Mouse (Mus musculus): ENCODE data around the gene Ifi27. TPM values are rescaled to one million over a fixed set of nuclear protein-coding genes. Genes with fewer than 3 reads are reported as not detected.

Gene Ifi27
- polyA plus RNA-seq, 1 experiment: 99.0 TPM

DNA sequence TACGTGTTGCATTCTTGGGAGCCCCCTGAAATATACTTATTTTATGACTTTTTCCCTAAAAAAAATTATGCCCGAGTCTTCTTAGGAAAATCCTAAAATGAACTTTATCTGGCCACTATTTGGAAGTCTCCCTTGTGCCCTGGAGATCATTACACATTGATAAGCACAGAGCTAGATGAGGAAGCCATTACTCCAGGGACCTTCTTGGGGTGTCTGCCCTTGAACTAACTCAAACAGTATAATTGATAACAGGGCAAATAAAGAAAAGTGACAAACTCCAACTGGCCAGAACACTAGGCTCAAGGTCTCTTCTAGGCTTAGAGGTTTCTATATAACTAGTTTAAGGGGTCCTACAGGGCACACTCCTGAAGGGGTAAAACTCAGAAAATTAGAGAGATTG is 53.7 kb downstream of the Ifi27 start:
- Histone ChIP-seq H3K4me1 (ENCODE audit: control insufficient read depth, insufficient read depth, low read length) (peaks cover 9% of the 10 kb centered on the region), H3K27me3 (ENCODE audit: control insufficient read depth, insufficient read depth, low read length) (no peaks in the 10 kb centered on the region), H3K4me3 (replicated peaks; ENCODE audit: insufficient read depth, low read depth, low read length) (no peak overlapping the region), H3K27ac (ENCODE audit: insufficient read depth, low read length) (no peak overlapping the region)
- TF ChIP-seq CTCF (IDR thresholded peaks at IDR 0.05; ENCODE audit: borderline replicate concordance, insufficient read depth, low read depth, low read length) (no peak), POLR2A (IDR thresholded peaks at IDR 0.05; ENCODE audit: borderline replicate concordance, insufficient read depth, low read length) (no peak)
- no peak for DNase-seq
- 78% methylated on average over 2 of the region's 2 CpGs for WGBS

Other genes starting within 250 kb of the Ifi27 start
- 10.6 and 13.8 TPM in 2 replicates for gene Prima1, start 192.1 kb upstream of the Ifi27 start, polyA plus RNA-seq (2012; rRNA removed)
- gene Fam181a, start 123.2 kb upstream of the Ifi27 start, polyA plus RNA-seq (2012; rRNA removed): 2.7 and 4.1 TPM in 2 replicates
- 2.1 and 2.7 TPM in 2 replicates for gene Asb2, start 78.2 kb upstream of the Ifi27 start, polyA plus RNA-seq (2012; rRNA removed)
- 10.6 and 11.6 TPM in 2 replicates for gene Otub2, start 45.5 kb upstream of the Ifi27 start, polyA plus RNA-seq (2012; rRNA removed)
- gene 9330161L09Rik, start 26.4 kb upstream of the Ifi27 start, polyA plus RNA-seq (2012; rRNA removed): 2.3 and 3.2 TPM in 2 replicates
- 184 and 187 TPM in 2 replicates for gene Ddx24, start 8.4 kb upstream of the Ifi27 start, polyA plus RNA-seq (2012; rRNA removed)
- gene Ifi27l2a, start 9.5 kb downstream of the Ifi27 start, polyA plus RNA-seq (2012; rRNA removed): 8.7 and 9.6 TPM in 2 replicates
- not detected in 2 replicates for gene Ifi27l2b, start 23.0 kb downstream of the Ifi27 start, polyA plus RNA-seq (2012; rRNA removed)
- gene Ppp4r4, start 98.1 kb downstream of the Ifi27 start, polyA plus RNA-seq (2012; rRNA removed): 21.9 and 22.3 TPM in 2 replicates
- gene Serpina10, start 197.2 kb downstream of the Ifi27 start, polyA plus RNA-seq (2012; rRNA removed): not detected in 2 replicates
- not detected in 2 replicates for gene Serpina6, start 223.0 kb downstream of the Ifi27 start, polyA plus RNA-seq (2012; rRNA removed)
- not detected in 2 replicates for gene Serpina16, start 241.9 kb downstream of the Ifi27 start, polyA plus RNA-seq (2012; rRNA removed)

Data from cerebellum, adult 2 months (tissue).